Mouse (Mus musculus) CH12.LX (cell line): ENCODE measurements at regions not wholly inside any gene's neighbourhood (a gene's known extent, or its start where the extent isn't known, plus 50 kb on each side); places are given as distances from the start of the nearest gene placed in this dataset.

Experiments
- CTCF ChIP-seq, 2 experiments: IDR thresholded peaks in 1 of 2; conservative IDR thresholded peaks in 1 of 2; 2 replicates each; pipeline ENCODE4 v1.5.1; 2011 to 2012; ENCODE audit warnings: low read depth in 2 of 2, low read length in 2 of 2, improper control_type of control experiment in 1 of 2, inconsistent platforms in 1 of 2, mild to moderate bottlenecking in 1 of 2, moderate library complexity in 1 of 2
- E2F4 ChIP-seq: IDR thresholded peaks from 2 replicates; pipeline ENCODE4 v1.6.1; 2011; ENCODE audit warnings: low read depth, low read length, improper control_type of control experiment; ENCODE audit not compliant: insufficient replicate concordance
- EP300 ChIP-seq: IDR thresholded peaks from 2 replicates; pipeline ENCODE4 v1.6.1; 2011; ENCODE audit warnings: low read length, improper control_type of control experiment
- NELFE ChIP-seq: IDR thresholded peaks from 2 replicates; pipeline ENCODE4 v1.6.1; 2011; ENCODE audit warnings: low read depth, low read length, improper control_type of control experiment
- POLR2A ChIP-seq: IDR thresholded peaks from 2 replicates; pipeline ENCODE4 v1.6.1; 2011; ENCODE audit warnings: low read depth, mild to moderate bottlenecking, improper control_type of control experiment, low read length
- POLR2AphosphoS2 ChIP-seq: IDR thresholded peaks from 2 replicates; pipeline ENCODE4 v1.6.1; 2011; ENCODE audit warnings: low read depth, low read length, improper control_type of control experiment
- RAD21 ChIP-seq: IDR thresholded peaks from 2 replicates; pipeline ENCODE4 v1.6.1; 2011; ENCODE audit warnings: low read depth, mild to moderate bottlenecking, low read length, improper control_type of control experiment, moderate library complexity
- ZC3H11A ChIP-seq: IDR thresholded peaks from 2 replicates; pipeline ENCODE4 v1.6.1; 2012; ENCODE audit warnings: low read depth, mild to moderate bottlenecking, inconsistent platforms, low read length, improper control_type of control experiment

DNA sequence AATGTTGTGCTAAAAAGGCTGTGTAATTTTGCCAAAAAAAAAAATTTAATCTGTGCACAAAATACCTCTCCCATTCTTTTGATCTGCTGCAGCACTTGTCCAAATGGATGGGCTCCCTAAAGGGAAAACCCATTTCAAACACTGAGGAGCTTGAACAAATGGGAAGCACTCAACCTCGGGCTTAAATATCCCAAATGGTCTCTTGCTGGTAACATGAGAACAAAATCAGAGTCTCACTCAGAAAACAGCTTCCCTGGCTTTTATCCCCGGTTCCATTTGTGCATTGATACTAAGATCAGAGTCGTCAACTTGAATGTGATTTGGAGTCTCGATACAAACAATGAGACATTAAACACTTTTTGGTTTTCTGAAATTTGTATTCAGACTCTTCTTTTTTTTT is 59.9 kb upstream of the Zpld1 start:
- TF ChIP-seq CTCF (conservative IDR thresholded peaks at IDR 0.05 in 1 of 2, IDR thresholded peaks at IDR 0.05 in 1 of 2; ENCODE audit: low read depth in 2 of 2, low read length in 2 of 2), result no peak
- no peak for TF ChIP-seq ZC3H11A
- no peak for TF ChIP-seq E2F4
- TF ChIP-seq RAD21, result no peak
- no peak for TF ChIP-seq EP300
- no peak for TF ChIP-seq NELFE
- no peak for TF ChIP-seq POLR2AphosphoS2
- no peak for TF ChIP-seq POLR2A
